Mouse (Mus musculus): ENCODE measurements around the gene Zfp870. TPM values are rescaled to one million over a fixed set of nuclear protein-coding genes. Genes with fewer than 3 reads are reported as not detected.

Zfp870 gene
- total and polyA plus RNA-seq, 3 experiments, result 0.25 TPM; not detected in 2

DNA sequence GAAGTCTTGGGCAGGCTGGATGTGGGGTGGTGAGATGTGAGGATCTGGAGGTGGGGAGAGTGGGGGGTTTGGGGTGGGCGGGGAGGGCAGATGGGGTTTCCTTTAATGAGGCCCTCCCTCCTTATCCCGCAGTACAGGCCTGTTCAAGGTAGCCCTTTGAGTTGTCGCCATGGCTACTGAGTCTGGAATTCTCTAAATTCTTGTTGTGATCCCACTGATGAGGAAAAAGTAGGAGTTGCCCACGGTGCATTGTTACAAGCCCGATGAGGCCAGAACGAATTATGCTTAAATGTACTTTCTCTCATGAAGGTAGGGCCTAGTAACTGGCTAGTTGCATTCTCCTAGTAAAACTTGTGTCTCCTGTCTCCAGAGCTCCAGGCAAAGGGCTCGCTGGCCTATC lies 39.9 kb downstream of the Zfp870 start:
- peaks cover 0 to 3% of the 10 kb centered on the region in 2 experiments; a peak in 3 of 4 replicates for H3K27me3 ChIP-seq (ENCODE audit: control insufficient read depth in 1 of 2, insufficient read depth in 2 of 2, low read length in 2 of 2)
- H3K9me3 ChIP-seq (replicated peaks; ENCODE audit: insufficient read depth, low read length), result no peaks in the 10 kb centered on the region
- no peak overlapping the region for H3K27ac ChIP-seq (ENCODE audit: control insufficient read depth, low read depth, low read length)
- no peaks in the 10 kb centered on the region for H3K36me3 ChIP-seq (ENCODE audit: control insufficient read depth in 1 of 2, insufficient read depth in 2 of 2, low read length in 2 of 2)
- DNase-seq (ENCODE audit: low read depth, low spot score), result no peak
- no peak overlapping the region for H3K4me3 ChIP-seq (ENCODE audit: control insufficient read depth in 1 of 2, insufficient read depth in 1 of 2, low read depth in 2 of 2, low read length in 2 of 2)
- no peaks in the 10 kb centered on the region for H3K4me1 ChIP-seq (ENCODE audit: control insufficient read depth in 1 of 2, insufficient read depth in 2 of 2, low read length in 2 of 2)
- H3K79me2 ChIP-seq (ENCODE audit: control insufficient read depth, insufficient read depth, low read length, poor library complexity), result no peaks in the 10 kb centered on the region
- TF ChIP-seq MAZ (IDR thresholded peaks at IDR 0.05; ENCODE audit: low read depth, low read length) (no peak), KAT2A (conservative IDR thresholded peaks at IDR 0.05; ENCODE audit: low read depth, low read length) (no peak), E2F4 (IDR thresholded peaks at IDR 0.05; ENCODE audit: borderline replicate concordance, low read depth, low read length) (no peak), BHLHE40 (IDR thresholded peaks at IDR 0.05; ENCODE audit: borderline replicate concordance, low read depth, low read length) (no peak), USF1 (IDR thresholded peaks at IDR 0.05; ENCODE audit: low read depth, low read length) (no peak)
- H3K9ac ChIP-seq (ENCODE audit: control insufficient read depth, low read depth, low read length, poor library complexity, severe bottlenecking), result no peak overlapping the region

- H3K9me3 ChIP-seq (replicated peaks; ENCODE audit: insufficient read depth, low read length), result no peaks in the 10 kb centered on the region
- no peak for TF ChIP-seq HCFC1 (IDR thresholded peaks at IDR 0.05; ENCODE audit: low read depth, low read length)
- no peak for TF ChIP-seq TCF12 (IDR thresholded peaks at IDR 0.05; ENCODE audit: low read depth, low read length)
- TF ChIP-seq MYC (IDR thresholded peaks at IDR 0.05; ENCODE audit: low read depth, low read length), result no peak
- no peak for TF ChIP-seq USF2 (IDR thresholded peaks at IDR 0.05; ENCODE audit: borderline replicate concordance in 1 of 2, insufficient read depth in 1 of 2, low read depth in 1 of 2, low read length in 2 of 2)
- TF ChIP-seq TBP (IDR thresholded peaks at IDR 0.05; ENCODE audit: low read depth, low read length), result no peak
- no peak for TF ChIP-seq GATA1 (IDR thresholded peaks at IDR 0.05; ENCODE audit: low read depth, low read length)
- TF ChIP-seq TAL1 (IDR thresholded peaks at IDR 0.05; ENCODE audit: low read length), result no peak
- no peak for TF ChIP-seq CHD2 (IDR thresholded peaks at IDR 0.05; ENCODE audit: low read length)
- no peak for TF ChIP-seq RAD21 (IDR thresholded peaks at IDR 0.05; ENCODE audit: low read depth, low read length)
- TF ChIP-seq POLR2A (IDR thresholded peaks at IDR 0.05; ENCODE audit: control insufficient read depth in 1 of 2, insufficient read depth in 1 of 2, low read depth in 1 of 2, low read length in 2 of 2, poor library complexity in 1 of 2), result no peak
- TF ChIP-seq ZNF384 (IDR thresholded peaks at IDR 0.05; ENCODE audit: low read depth, low read length), result no peak
- no peak for TF ChIP-seq MAFK (IDR thresholded peaks at IDR 0.05; ENCODE audit: borderline replicate concordance, low read depth, low read length)
- no peak for TF ChIP-seq SIN3A (IDR thresholded peaks at IDR 0.05; ENCODE audit: low read length)
- no peak for TF ChIP-seq UBTF (IDR thresholded peaks at IDR 0.05; ENCODE audit: borderline replicate concordance, insufficient read depth, low read depth, low read length)
- H3K79me2 ChIP-seq (ENCODE audit: control insufficient read depth, insufficient read depth, low read length, poor library complexity), result no peaks in the 10 kb centered on the region
- no peak for DNase-seq (ENCODE audit: low read depth, low spot score)
- H3K27ac ChIP-seq (ENCODE audit: control insufficient read depth, low read depth, low read length), result no peak overlapping the region
- H3K9ac ChIP-seq (ENCODE audit: control insufficient read depth, low read depth, low read length, poor library complexity, severe bottlenecking), result no peak overlapping the region
- H3K36me3 ChIP-seq (ENCODE audit: control insufficient read depth in 1 of 2, insufficient read depth in 2 of 2, low read length in 2 of 2), result no peaks in the 10 kb centered on the region
- H3K4me3 ChIP-seq (ENCODE audit: control insufficient read depth in 1 of 2, insufficient read depth in 1 of 2, low read depth in 2 of 2, low read length in 2 of 2), result no peak overlapping the region
- no peaks in the 10 kb centered on the region for H3K4me1 ChIP-seq (ENCODE audit: control insufficient read depth in 1 of 2, insufficient read depth in 2 of 2, low read length in 2 of 2)
- no peaks in the 10 kb centered on the region; a peak in 1 of 4 replicates for H3K27me3 ChIP-seq (ENCODE audit: control insufficient read depth in 1 of 2, insufficient read depth in 2 of 2, low read length in 2 of 2)
Observed at GRCm38 (mm10) chr17:32841388-32841787, 50.1 kb downstream of the Zfp870 start.
